Mouse (Mus musculus) heart, embryonic 14.5 days (tissue): ENCODE data around the gene Clic4. TPM values are rescaled to one million over a fixed set of nuclear protein-coding genes. Genes with fewer than 3 reads are reported as not detected.
"Not testable (repeated sequence)": the region's sequence is repeated elsewhere in the genome, so short reads cannot be mapped to it uniquely, and the experiment has no call there.

Source experiments
- ATAC-seq: fragments of 200-750 bp; cut with Nextera tagmentation; 2 replicates; pipeline ENCODE4 v1.8.0; 2017; ENCODE audit warnings: low read depth, moderate TSS enrichment; ENCODE audit not compliant: insufficient number of reproducible peaks, insufficient read depth, low FRiP score
- H3K27ac ChIP-seq, 2 experiments: fragments of 200-500 bp in 1 of 2; fragments of 300-500 bp in 1 of 2; sonication (generic) in 1 of 2; replicated peaks in 1 of 2; 2 replicates each; pipeline ENCODE4 v1.5.1; 2012 to 2014; ENCODE audit warnings: low read depth in 2 of 2, low read length in 2 of 2, control low read depth in 1 of 2, mild to moderate bottlenecking in 1 of 2, mixed read lengths in 1 of 2; ENCODE audit not compliant: control insufficient read depth in 1 of 2, insufficient read depth in 1 of 2
- H3K27me3 ChIP-seq: fragments of 300-500 bp; sonication (generic); 2 replicates; pipeline ENCODE4 v1.6.1; 2014; ENCODE audit warnings: mild to moderate bottlenecking, low read length, control low read depth; ENCODE audit not compliant: control insufficient read depth, insufficient read depth
- H3K36me3 ChIP-seq: fragments of 300-500 bp; sonication (generic); 2 replicates; pipeline ENCODE4 v1.6.1; 2014; ENCODE audit warnings: mild to moderate bottlenecking, control low read depth, low read length, mixed read lengths; ENCODE audit not compliant: control insufficient read depth, insufficient read depth
- H3K4me1 ChIP-seq, 2 experiments: fragments of 200-500 bp in 1 of 2; fragments of 300-500 bp in 1 of 2; sonication (generic) in 1 of 2; 2 replicates each; pipeline ENCODE4 v1.6.1; 2012 to 2014; ENCODE audit warnings: low read length in 2 of 2, control low read depth in 1 of 2, mixed read lengths in 1 of 2; ENCODE audit not compliant: control insufficient read depth in 2 of 2, insufficient read depth in 2 of 2
- H3K4me2 ChIP-seq: fragments of 300-500 bp; sonication (generic); 2 replicates; pipeline ENCODE4 v1.6.1; 2014; ENCODE audit warnings: mild to moderate bottlenecking, low read length
- H3K4me3 ChIP-seq, 2 experiments: fragments of 200-500 bp in 1 of 2; fragments of 300-500 bp in 1 of 2; sonication (generic) in 1 of 2; 2 replicates each; pipeline ENCODE4 v1.5.1; 2012 to 2014; ENCODE audit warnings: low read length in 2 of 2, mild to moderate bottlenecking in 2 of 2, control low read depth in 1 of 2, low read depth in 1 of 2, moderate library complexity in 1 of 2; ENCODE audit not compliant: control insufficient read depth in 1 of 2, insufficient read depth in 1 of 2
- H3K9ac ChIP-seq: fragments of 300-500 bp; sonication (generic); 2 replicates; pipeline ENCODE4 v1.6.1; 2014; ENCODE audit warnings: mild to moderate bottlenecking, low read length
- H3K9me3 ChIP-seq: fragments of 300-500 bp; sonication (generic); 2 replicates; pipeline ENCODE4 v1.6.1; 2016; ENCODE audit warnings: low read length, control low read depth; ENCODE audit not compliant: control insufficient read depth
- whole genome bisulfite sequencing: fragments of 180-500 bp; shearing (Covaris S2); extraction: QIAGEN DNeasy Blood & Tissue Kit; methylation state at CpG from one replicate; pipeline ENCODE4 v1.1.7; 2014; 5-methylcytosine and 5-hydroxymethylcytosine counted together
- polyA plus RNA-seq: library from polyadenylated mRNA; unstranded; fragments of >200 nt; fragmentation: Nextera tagmentation; extraction: Ambion mirVana; gene quantifications from 2 replicates; pipeline ENCODE4 v1.2.1, GENCODE M21; 2014

The Clic4 gene
- polyA plus RNA-seq, 1 experiment from 2014 or later: 181 TPM

GRCm38 (mm10) chr4:135283875-135284274 is 11.3 kb upstream of the Clic4 start:
- H3K9me3 ChIP-seq: no peaks in the 10 kb centered on the region
- H3K9ac ChIP-seq: no peak overlapping the region
- no peak overlapping the region for H3K27ac ChIP-seq
- H3K4me2 ChIP-seq: no peak overlapping the region
- no peak for ATAC-seq
- no peaks in the 10 kb centered on the region for H3K36me3 ChIP-seq
- H3K4me3 ChIP-seq: no peak overlapping the region
- peaks cover 16 to 20% of the 10 kb centered on the region in 2 experiments for H3K4me1 ChIP-seq
- 88% methylated on average over 7 of the region's 7 CpGs for WGBS
- H3K27me3 ChIP-seq: no peaks in the 10 kb centered on the region

- Histone ChIP-seq H3K27me3 (no peaks in the 10 kb centered on the region), H3K27ac (no peak overlapping the region), H3K4me2 (no peak overlapping the region), H3K4me1 (peaks cover 16 to 20% of the 10 kb centered on the region in 2 experiments), H3K9ac (no peak overlapping the region), H3K9me3 (no peaks in the 10 kb centered on the region), H3K36me3 (no peaks in the 10 kb centered on the region), H3K4me3 (no peak overlapping the region)
- 62% methylated on average over 4 of the region's 4 CpGs for WGBS
- peak; percentile 16; the same call in 1 of the 2 replicates for ATAC-seq
Observed at GRCm38 (mm10) chr4:135283417-135283816, 10.8 kb upstream of the Clic4 start.

- Histone ChIP-seq H3K27ac (no peak overlapping the region), H3K4me2 (no peak overlapping the region), H3K9me3 (no peaks in the 10 kb centered on the region), H3K4me1 (peaks cover 14 to 20% of the 10 kb centered on the region in 2 experiments), H3K36me3 (no peaks in the 10 kb centered on the region), H3K4me3 (no peak overlapping the region), H3K9ac (no peak overlapping the region), H3K27me3 (no peaks in the 10 kb centered on the region)
- no peak for ATAC-seq
- WGBS: 52% methylated on average over 13 of the region's 13 CpGs
Observed at GRCm38 (mm10) chr4:135282651-135283290, 10.2 kb upstream of the Clic4 start.

- not testable (repeated sequence) for H3K27me3 ChIP-seq, H3K4me2 ChIP-seq, H3K4me1 ChIP-seq, H3K9me3 ChIP-seq, ATAC-seq, H3K27ac ChIP-seq, H3K9ac ChIP-seq, H3K4me3 ChIP-seq, H3K36me3 ChIP-seq
- WGBS: 77% methylated on average over 2 of the region's 2 CpGs
Observed at GRCm38 (mm10) chr4:135280016-135280415, 7.4 kb upstream of the Clic4 start.

- Histone ChIP-seq H3K9me3 (no peaks in the 10 kb centered on the region), H3K27ac (no peak overlapping the region), H3K4me2 (no peak overlapping the region), H3K27me3 (no peaks in the 10 kb centered on the region), H3K36me3 (no peaks in the 10 kb centered on the region), H3K4me1 (peaks cover 6 to 7% of the 10 kb centered on the region in 2 experiments; a peak in 3 of 4 replicates), H3K4me3 (no peak overlapping the region), H3K9ac (no peak overlapping the region)
- 42% methylated on average over 4 of the region's 4 CpGs for WGBS
- no peak for ATAC-seq
Observed at GRCm38 (mm10) chr4:135276681-135277379, 4.2 kb upstream of the Clic4 start.

GRCm38 (mm10) chr4:135274761-135275160 is 2.1 kb upstream of the Clic4 start:
- H3K4me1 ChIP-seq: peaks cover 12 to 16% of the 10 kb centered on the region in 2 experiments
- 0 out of 2 replicates have a peak, but pooled peaks cover 3% of the 10 kb centered on the region for H3K36me3 ChIP-seq
- no peaks in the 10 kb centered on the region for H3K9me3 ChIP-seq
- no peak overlapping the region for H3K4me2 ChIP-seq
- no peak overlapping the region for H3K9ac ChIP-seq
- no peaks in the 10 kb centered on the region for H3K27me3 ChIP-seq
- no peak for ATAC-seq
- H3K4me3 ChIP-seq: no peak overlapping the region
- WGBS: 88% methylated on average over 7 of the region's 7 CpGs
- H3K27ac ChIP-seq: no peak overlapping the region

- WGBS: 4% methylated on average over 17 of the region's 17 CpGs
- ATAC-seq: no peak
- Histone ChIP-seq H3K4me3 (peak overlapping the region; percentile 21 to 37), H3K27me3 (no peaks in the 10 kb centered on the region), H3K9ac (peak overlapping the region; percentile 62), H3K4me1 (peaks cover 14 to 30% of the 10 kb centered on the region in 2 experiments), H3K9me3 (no peaks in the 10 kb centered on the region), H3K27ac (peak overlapping the region; percentile 59 to 69), H3K36me3 (peaks cover 15% of the 10 kb centered on the region), H3K4me2 (peak overlapping the region; percentile 64)
Observed at GRCm38 (mm10) chr4:135273307-135273682, 681 bp upstream of the Clic4 start.
